Mouse (Mus musculus) E14TG2a.4 (cell line): Measurements from ENCODE around the gene Ggps1.

Experiments
- CTCF ChIP-seq: conservative IDR thresholded peaks from 2 replicates; pipeline ENCODE4 v1.5.1; 2014; ENCODE audit warnings: low read length
- NANOG ChIP-seq: IDR thresholded peaks from 2 replicates; pipeline ENCODE4 v1.6.1; 2014; ENCODE audit warnings: borderline replicate concordance, low read length, mixed read lengths
- POU5F1 ChIP-seq: IDR thresholded peaks from 2 replicates; pipeline ENCODE4 v1.6.1; 2014; ENCODE audit warnings: low read length, borderline replicate concordance

- TF ChIP-seq CTCF (no peak), NANOG (no peak), POU5F1 (no peak)
Measured at GRCm38 (mm10) chr13:14059582-14059981, 3.7 kb downstream of the Ggps1 start.
